Mouse (Mus musculus): ENCODE data around the gene Ttc17. TPM values are rescaled to one million over a fixed set of nuclear protein-coding genes. Genes with fewer than 3 reads are reported as not detected.
A peak's percentile ranks its signal among the peaks of the same experiment; 100 is the strongest.

The Ttc17 gene
- polyA plus RNA-seq, 1 experiment = 12.6 TPM

GRCm38 (mm10) chr2:94263530-94263937 is 143.0 kb downstream of the Ttc17 start:
- 2% methylated on average over 14 of the region's 14 CpGs for WGBS
- H3K4me1 ChIP-seq (ENCODE audit: control insufficient read depth, insufficient read depth, low read length) = 0 out of 2 replicates have a peak, but pooled peaks cover 2% of the 10 kb centered on the region
- no peak overlapping the region for H3K27ac ChIP-seq (ENCODE audit: insufficient read depth, low read depth, low read length)
- DNase-seq = no peak
- peaks cover 2% of the 10 kb centered on the region; the same call in 1 of the 2 replicates for H3K27me3 ChIP-seq (replicated peaks; ENCODE audit: control insufficient read depth, insufficient read depth, low read length)
- H3K36me3 ChIP-seq (ENCODE audit: control insufficient read depth, insufficient read depth, low read length) = no peaks in the 10 kb centered on the region
- TF ChIP-seq CTCF (conservative IDR thresholded peaks at IDR 0.05; ENCODE audit: insufficient read depth, insufficient read length, low read depth, low read length) (no peak), POLR2A (IDR thresholded peaks at IDR 0.05; ENCODE audit: low read depth, low read length) (no peak)
- 0 out of 2 replicates have a peak overlapping the region, but pooled peaks have one; percentile 13 for H3K4me3 ChIP-seq (ENCODE audit: insufficient read depth, low read depth, low read length)

GRCm38 (mm10) chr2:94262917-94263529 is 143.5 kb downstream of the Ttc17 start:
- no peak for DNase-seq
- Histone ChIP-seq H3K4me1 (ENCODE audit: control insufficient read depth, insufficient read depth, low read length) (0 out of 2 replicates have a peak, but pooled peaks cover 2% of the 10 kb centered on the region), H3K4me3 (ENCODE audit: insufficient read depth, low read depth, low read length) (0 out of 2 replicates have a peak overlapping the region, but pooled peaks have one; percentile 13), H3K36me3 (ENCODE audit: control insufficient read depth, insufficient read depth, low read length) (no peaks in the 10 kb centered on the region), H3K27ac (ENCODE audit: insufficient read depth, low read depth, low read length) (no peak overlapping the region), H3K27me3 (replicated peaks; ENCODE audit: control insufficient read depth, insufficient read depth, low read length) (peaks cover 2% of the 10 kb centered on the region; the same call in 1 of the 2 replicates)
- 8% methylated on average over 13 of the region's 13 CpGs for WGBS
- TF ChIP-seq CTCF (conservative IDR thresholded peaks at IDR 0.05; ENCODE audit: insufficient read depth, insufficient read length, low read depth, low read length) = no peak
- TF ChIP-seq POLR2A (IDR thresholded peaks at IDR 0.05; ENCODE audit: low read depth, low read length) = no peak

GRCm38 (mm10) chr2:94254102-94254501 is 152.4 kb downstream of the Ttc17 start:
- DNase-seq = peak; percentile 23
- no peak for TF ChIP-seq POLR2A (IDR thresholded peaks at IDR 0.05; ENCODE audit: low read depth, low read length)
- peak; percentile 48 for TF ChIP-seq CTCF (conservative IDR thresholded peaks at IDR 0.05; ENCODE audit: insufficient read depth, insufficient read length, low read depth, low read length)
- Histone ChIP-seq H3K4me1 (ENCODE audit: control insufficient read depth, insufficient read depth, low read length) (no peaks in the 10 kb centered on the region), H3K4me3 (ENCODE audit: insufficient read depth, low read depth, low read length) (no peak overlapping the region), H3K27ac (ENCODE audit: insufficient read depth, low read depth, low read length) (no peak overlapping the region), H3K36me3 (ENCODE audit: control insufficient read depth, insufficient read depth, low read length) (no peaks in the 10 kb centered on the region), H3K27me3 (replicated peaks; ENCODE audit: control insufficient read depth, insufficient read depth, low read length) (no peaks in the 10 kb centered on the region)
- WGBS = 34% methylated on average over 3 of the region's 3 CpGs

Other genes with a start within 250 kb of the Ttc17 start
- 27.2 and 32.4 TPM in 2 replicates for gene Hsd17b12, start 248.7 kb downstream of the Ttc17 start, polyA plus RNA-seq (2012; rRNA removed)
- gene Api5, start 31.4 kb upstream of the Ttc17 start, polyA plus RNA-seq (2012; rRNA removed) = 19.5 and 24.2 TPM in 2 replicates

All from kidney, adult 2 months (tissue).